Mouse (Mus musculus) olfactory bulb, adult 2 months (tissue): Measurements from ENCODE around the gene Mecr.

Experiments used
- CTCF ChIP-seq: fragments of 200-500 bp; IDR thresholded peaks from 2 replicates; pipeline ENCODE4 v1.5.1; 2012; ENCODE audit warnings: low read depth, mild to moderate bottlenecking, low read length, moderate library complexity; ENCODE audit not compliant: insufficient read depth
- POLR2A ChIP-seq: fragments of 200-500 bp; IDR thresholded peaks from 2 replicates; pipeline ENCODE4 v1.6.1; 2012; ENCODE audit warnings: mild to moderate bottlenecking, low read depth, low read length, moderate library complexity; ENCODE audit not compliant: insufficient read depth

DNA sequence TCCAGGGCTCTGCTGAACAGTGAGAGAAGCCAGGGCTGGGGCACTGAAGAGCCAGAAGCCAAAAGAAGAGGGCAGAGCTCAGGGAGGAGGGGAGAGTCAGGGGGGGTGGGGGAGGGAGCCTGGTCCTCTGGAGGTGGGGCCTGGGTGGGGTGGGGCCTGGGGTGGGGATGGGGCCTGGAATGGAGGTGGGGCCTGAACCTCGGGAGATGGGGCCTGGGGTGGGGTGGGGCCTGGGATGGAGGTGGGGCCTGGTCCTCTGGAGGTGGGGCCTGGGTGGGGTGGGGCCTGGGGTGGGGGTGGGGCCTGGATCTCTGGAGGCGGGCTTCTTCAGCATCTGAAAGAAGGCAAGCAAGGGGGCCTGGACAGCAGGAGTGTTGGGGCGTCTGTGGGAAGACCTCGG lies 44.3 kb upstream of the Mecr start:
- TF ChIP-seq POLR2A, result no peak
- TF ChIP-seq CTCF, result no peak
